Mouse (Mus musculus): ENCODE data around the gene Zfp988. TPM values are rescaled to one million over a fixed set of nuclear protein-coding genes. Genes with fewer than 3 reads are reported as not detected.
"Not testable (repeated sequence)": the region's sequence is repeated elsewhere in the genome, so short reads cannot be mapped to it uniquely, and the experiment has no call there.

Zfp988 gene
- polyA plus RNA-seq (2011; ENCODE audit: insufficient read depth, insufficient read length, low read depth, missing spikeins) = 19.4 and 25.2 TPM in 2 replicates

DNA sequence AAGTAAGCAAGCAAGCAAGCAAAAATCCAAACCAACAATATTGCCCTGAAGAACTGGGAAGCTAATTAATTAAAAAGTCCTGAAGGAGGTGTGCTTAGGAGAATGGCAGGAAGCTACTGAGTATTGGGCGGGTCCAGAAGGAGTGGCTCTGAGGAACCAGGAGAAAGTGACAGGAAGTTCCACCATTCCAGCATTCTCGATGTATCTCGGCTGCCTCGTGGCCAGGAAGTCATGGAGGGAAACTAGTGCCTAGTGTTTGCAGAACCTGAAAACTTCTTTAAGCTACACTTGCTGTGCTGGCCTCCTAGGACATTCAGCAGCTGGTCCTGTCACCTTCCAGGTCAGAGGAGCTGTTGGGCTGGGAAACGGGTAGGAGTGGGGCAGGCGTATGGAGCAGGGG, at the start of gene Zfp988:
Zfp988 (plus strand) TSS at position 239 of the 400 bp plus-strand sequence.
- not testable (repeated sequence) for H3K9ac ChIP-seq (ENCODE audit: low read depth, poor library complexity, severe bottlenecking); H3K27me3 ChIP-seq (ENCODE audit: control insufficient read depth, insufficient read depth, low read length, poor library complexity, severe bottlenecking); H3K4me1 ChIP-seq (ENCODE audit: control insufficient read depth, insufficient read depth, low read length); H3K27ac ChIP-seq (ENCODE audit: insufficient read depth, low read length); H3K9me3 ChIP-seq (replicated peaks; ENCODE audit: control insufficient read depth, insufficient read depth, low read length, poor library complexity, severe bottlenecking); H3K36me3 ChIP-seq (ENCODE audit: control insufficient read depth, insufficient read depth, low read length, poor library complexity, severe bottlenecking)
- 0 out of 2 replicates have a peak within 1 kb of the TSS, but pooled peaks have one; percentile 1 for H3K4me3 ChIP-seq (ENCODE audit: low read depth, low read length)

DNA sequence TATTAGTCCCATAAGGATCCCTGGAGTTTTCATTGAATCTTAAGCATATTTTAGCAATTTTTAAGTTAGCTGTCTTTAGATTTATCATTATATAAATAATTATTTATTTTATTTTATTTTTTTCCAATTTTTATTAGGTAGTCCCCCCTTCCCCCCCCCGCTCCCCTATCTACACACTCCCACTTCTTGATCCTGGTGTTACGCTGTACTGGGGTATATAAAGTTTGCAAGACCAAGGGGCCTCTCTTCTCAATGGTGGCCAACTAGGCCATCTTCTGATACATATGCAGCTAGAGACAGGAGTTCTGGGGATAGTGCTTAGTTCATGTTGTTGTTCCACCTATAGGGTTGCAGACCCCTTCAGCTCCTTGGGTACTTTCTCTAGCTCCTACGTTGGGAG, 42.8 kb upstream of the Zfp988 start:
- H3K9me3 ChIP-seq (replicated peaks; ENCODE audit: control insufficient read depth, insufficient read depth, low read length, poor library complexity, severe bottlenecking); H3K4me1 ChIP-seq (ENCODE audit: control insufficient read depth, insufficient read depth, low read length); H3K27ac ChIP-seq (ENCODE audit: insufficient read depth, low read length); H3K4me3 ChIP-seq (ENCODE audit: low read depth, low read length); H3K9ac ChIP-seq (ENCODE audit: low read depth, poor library complexity, severe bottlenecking); H3K36me3 ChIP-seq (ENCODE audit: control insufficient read depth, insufficient read depth, low read length, poor library complexity, severe bottlenecking); H3K27me3 ChIP-seq (ENCODE audit: control insufficient read depth, insufficient read depth, low read length, poor library complexity, severe bottlenecking): not testable (repeated sequence)

DNA sequence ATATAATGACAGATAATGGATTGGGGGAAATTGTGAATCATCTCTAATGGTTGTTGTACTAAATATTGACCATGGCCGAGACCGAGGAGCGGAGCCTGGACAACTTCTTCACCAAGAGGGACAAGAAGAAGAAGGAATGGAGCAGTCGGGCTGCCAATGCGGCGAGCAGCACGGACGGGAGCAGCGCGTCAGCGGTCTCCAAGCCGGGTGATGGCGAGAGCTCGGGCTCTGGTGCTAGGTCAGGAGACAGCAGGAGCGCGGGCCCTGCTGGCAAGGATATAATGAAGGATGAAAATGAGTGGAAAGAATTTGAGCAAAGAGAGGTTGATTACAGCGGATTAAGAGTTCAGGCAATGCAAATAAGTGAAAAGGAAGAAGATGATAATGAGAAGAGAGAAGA, 38.2 kb upstream of the Zfp988 start:
- H3K9ac ChIP-seq (ENCODE audit: low read depth, poor library complexity, severe bottlenecking); H3K4me1 ChIP-seq (ENCODE audit: control insufficient read depth, insufficient read depth, low read length); H3K27ac ChIP-seq (ENCODE audit: insufficient read depth, low read length); H3K27me3 ChIP-seq (ENCODE audit: control insufficient read depth, insufficient read depth, low read length, poor library complexity, severe bottlenecking); H3K4me3 ChIP-seq (ENCODE audit: low read depth, low read length); H3K36me3 ChIP-seq (ENCODE audit: control insufficient read depth, insufficient read depth, low read length, poor library complexity, severe bottlenecking): not testable (repeated sequence)
- H3K9me3 ChIP-seq (replicated peaks; ENCODE audit: control insufficient read depth, insufficient read depth, low read length, poor library complexity, severe bottlenecking) = peaks cover 15% of the 10 kb centered on the region

DNA sequence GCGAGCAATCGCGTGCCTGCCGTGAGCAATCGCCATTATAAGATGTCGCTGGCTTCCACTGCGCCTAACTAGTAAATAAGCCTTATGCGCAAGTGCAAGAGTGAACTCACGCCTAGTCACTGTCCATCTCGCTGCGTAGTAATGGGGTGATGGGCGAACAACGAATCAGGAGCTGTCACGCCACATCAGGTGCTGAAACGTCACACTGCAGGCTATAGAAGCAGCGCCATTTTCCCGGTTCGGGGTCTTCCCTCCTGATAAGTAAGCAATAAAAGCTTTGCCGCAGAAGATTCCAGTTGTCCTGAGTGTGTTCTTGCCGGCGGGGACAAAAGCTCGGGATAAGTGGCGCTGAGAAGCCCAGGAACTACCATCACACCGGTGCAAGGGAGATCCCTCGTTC, 36.7 kb upstream of the Zfp988 start:
- H3K4me3 ChIP-seq (ENCODE audit: low read depth, low read length); H3K27ac ChIP-seq (ENCODE audit: insufficient read depth, low read length); H3K4me1 ChIP-seq (ENCODE audit: control insufficient read depth, insufficient read depth, low read length); H3K9ac ChIP-seq (ENCODE audit: low read depth, poor library complexity, severe bottlenecking); H3K27me3 ChIP-seq (ENCODE audit: control insufficient read depth, insufficient read depth, low read length, poor library complexity, severe bottlenecking); H3K36me3 ChIP-seq (ENCODE audit: control insufficient read depth, insufficient read depth, low read length, poor library complexity, severe bottlenecking): not testable (repeated sequence)
- peaks cover 20% of the 10 kb centered on the region for H3K9me3 ChIP-seq (replicated peaks; ENCODE audit: control insufficient read depth, insufficient read depth, low read length, poor library complexity, severe bottlenecking)

DNA sequence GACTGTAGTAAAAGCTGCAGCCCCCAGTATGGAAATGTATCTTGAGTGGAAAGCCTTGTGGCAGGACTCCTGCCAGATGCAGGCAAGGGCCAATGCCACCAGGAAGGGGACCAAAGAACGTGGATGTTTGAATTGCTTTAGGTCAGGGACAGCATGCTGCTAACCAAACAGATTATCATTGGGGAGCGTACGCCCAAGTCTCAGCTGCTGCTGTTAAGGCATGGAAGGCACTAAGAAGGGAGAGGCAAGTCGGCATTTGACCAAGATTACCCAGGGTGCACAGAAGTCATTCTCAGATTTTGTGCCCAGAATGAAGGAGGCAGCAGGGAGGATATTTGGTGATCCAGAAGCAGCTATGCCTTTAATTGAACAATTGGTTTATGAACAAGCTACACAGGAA, 35.4 kb upstream of the Zfp988 start:
- H3K36me3 ChIP-seq (ENCODE audit: control insufficient read depth, insufficient read depth, low read length, poor library complexity, severe bottlenecking); H3K27me3 ChIP-seq (ENCODE audit: control insufficient read depth, insufficient read depth, low read length, poor library complexity, severe bottlenecking); H3K4me1 ChIP-seq (ENCODE audit: control insufficient read depth, insufficient read depth, low read length); H3K9ac ChIP-seq (ENCODE audit: low read depth, poor library complexity, severe bottlenecking); H3K27ac ChIP-seq (ENCODE audit: insufficient read depth, low read length); H3K4me3 ChIP-seq (ENCODE audit: low read depth, low read length): not testable (repeated sequence)
- peaks cover 25% of the 10 kb centered on the region for H3K9me3 ChIP-seq (replicated peaks; ENCODE audit: control insufficient read depth, insufficient read depth, low read length, poor library complexity, severe bottlenecking)

DNA sequence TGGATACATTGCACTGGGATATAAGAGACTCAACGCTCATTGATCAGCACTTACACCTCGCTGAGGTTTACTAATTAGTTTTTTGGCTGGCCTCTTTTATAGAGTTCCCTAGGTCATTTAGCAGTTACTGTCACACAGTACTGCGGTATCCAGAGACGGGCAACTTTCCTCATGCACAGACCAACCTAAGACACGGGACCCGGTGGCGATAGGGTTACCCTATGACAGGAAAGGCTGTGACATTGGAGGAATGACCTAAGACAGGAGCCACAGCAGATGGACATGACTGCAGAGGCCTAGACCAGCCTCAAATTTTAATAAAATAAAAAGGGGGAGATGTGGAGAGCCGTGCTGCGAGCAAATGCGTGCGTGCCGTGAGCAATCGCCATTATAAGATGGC, 33.9 kb upstream of the Zfp988 start:
- H3K4me3 ChIP-seq (ENCODE audit: low read depth, low read length); H3K27me3 ChIP-seq (ENCODE audit: control insufficient read depth, insufficient read depth, low read length, poor library complexity, severe bottlenecking); H3K27ac ChIP-seq (ENCODE audit: insufficient read depth, low read length); H3K36me3 ChIP-seq (ENCODE audit: control insufficient read depth, insufficient read depth, low read length, poor library complexity, severe bottlenecking); H3K4me1 ChIP-seq (ENCODE audit: control insufficient read depth, insufficient read depth, low read length); H3K9ac ChIP-seq (ENCODE audit: low read depth, poor library complexity, severe bottlenecking): not testable (repeated sequence)
- H3K9me3 ChIP-seq (replicated peaks; ENCODE audit: control insufficient read depth, insufficient read depth, low read length, poor library complexity, severe bottlenecking) = peaks cover 25% of the 10 kb centered on the region

DNA sequence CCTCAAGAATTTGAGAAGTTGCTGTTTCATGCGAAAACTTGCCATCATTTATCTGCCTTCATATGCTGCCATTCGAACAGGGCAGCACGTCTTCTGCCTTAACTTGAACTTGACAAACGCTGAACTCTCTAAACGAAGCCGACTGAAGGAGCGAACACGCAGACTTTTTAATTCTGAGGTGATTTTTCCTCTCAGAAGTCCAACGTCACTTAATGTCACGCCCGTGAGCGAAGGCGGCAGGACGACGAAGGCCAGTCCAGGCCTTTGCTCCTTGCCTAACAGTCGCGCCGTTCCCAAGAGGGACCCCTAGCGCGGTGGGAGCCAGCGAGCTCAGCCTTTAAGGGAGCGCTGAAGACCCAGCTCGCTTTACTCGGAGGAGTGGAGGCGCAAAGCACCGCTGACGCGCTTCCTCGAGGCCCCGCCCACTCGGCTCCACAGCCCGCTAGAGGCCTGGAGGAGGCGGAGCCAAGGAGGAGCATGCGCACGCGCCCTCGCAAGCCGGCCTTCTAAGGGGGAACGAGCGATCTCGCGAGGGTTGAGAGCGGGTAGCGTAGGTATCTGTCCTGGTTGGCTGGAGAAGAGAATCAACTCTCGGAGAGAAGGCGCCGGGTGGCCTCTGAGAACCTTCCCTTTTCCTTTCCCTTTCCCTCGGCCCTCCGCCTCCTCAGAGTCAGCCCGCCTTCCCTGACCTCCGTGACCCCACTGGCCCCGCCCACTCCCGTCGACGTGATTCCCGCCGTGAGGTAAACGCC, 30.3 kb upstream of the Zfp988 start:
- not testable (repeated sequence) for H3K27me3 ChIP-seq (ENCODE audit: control insufficient read depth, insufficient read depth, low read length, poor library complexity, severe bottlenecking); H3K4me1 ChIP-seq (ENCODE audit: control insufficient read depth, insufficient read depth, low read length); H3K36me3 ChIP-seq (ENCODE audit: control insufficient read depth, insufficient read depth, low read length, poor library complexity, severe bottlenecking)
- peak overlapping the region; percentile 90 for H3K9ac ChIP-seq (ENCODE audit: low read depth, poor library complexity, severe bottlenecking)
- peaks cover 20% of the 10 kb centered on the region for H3K9me3 ChIP-seq (replicated peaks; ENCODE audit: control insufficient read depth, insufficient read depth, low read length, poor library complexity, severe bottlenecking)
- peak overlapping the region; percentile 66 for H3K4me3 ChIP-seq (ENCODE audit: low read depth, low read length)
- peak overlapping the region; percentile 83 for H3K27ac ChIP-seq (ENCODE audit: insufficient read depth, low read length)

DNA sequence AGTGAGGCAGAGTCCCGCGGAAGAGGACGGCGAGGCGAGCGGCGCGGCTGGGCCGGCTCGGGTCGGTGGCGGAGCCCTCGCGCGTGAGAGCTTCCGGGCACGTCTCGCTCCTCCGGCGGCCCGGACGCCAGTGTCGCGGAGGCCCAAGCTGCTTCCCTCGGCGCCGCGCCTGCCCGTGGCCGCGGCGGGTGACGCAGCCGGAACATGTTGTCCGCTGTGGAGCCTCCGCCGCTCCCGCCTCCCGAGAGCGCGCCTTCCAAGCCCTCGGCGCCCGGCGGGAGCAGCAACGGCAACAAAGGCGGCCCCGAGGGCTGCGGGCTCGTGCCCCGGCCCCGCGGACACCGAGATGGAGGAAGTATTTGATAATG, 29.7 kb upstream of the Zfp988 start:
- not testable (repeated sequence) for H3K4me1 ChIP-seq (ENCODE audit: control insufficient read depth, insufficient read depth, low read length); H3K36me3 ChIP-seq (ENCODE audit: control insufficient read depth, insufficient read depth, low read length, poor library complexity, severe bottlenecking); H3K27me3 ChIP-seq (ENCODE audit: control insufficient read depth, insufficient read depth, low read length, poor library complexity, severe bottlenecking)
- H3K27ac ChIP-seq (ENCODE audit: insufficient read depth, low read length) = peak overlapping the region; percentile 83
- H3K4me3 ChIP-seq (ENCODE audit: low read depth, low read length) = peak overlapping the region; percentile 66
- peaks cover 18% of the 10 kb centered on the region for H3K9me3 ChIP-seq (replicated peaks; ENCODE audit: control insufficient read depth, insufficient read depth, low read length, poor library complexity, severe bottlenecking)
- peak overlapping the region; percentile 90 for H3K9ac ChIP-seq (ENCODE audit: low read depth, poor library complexity, severe bottlenecking)

DNA sequence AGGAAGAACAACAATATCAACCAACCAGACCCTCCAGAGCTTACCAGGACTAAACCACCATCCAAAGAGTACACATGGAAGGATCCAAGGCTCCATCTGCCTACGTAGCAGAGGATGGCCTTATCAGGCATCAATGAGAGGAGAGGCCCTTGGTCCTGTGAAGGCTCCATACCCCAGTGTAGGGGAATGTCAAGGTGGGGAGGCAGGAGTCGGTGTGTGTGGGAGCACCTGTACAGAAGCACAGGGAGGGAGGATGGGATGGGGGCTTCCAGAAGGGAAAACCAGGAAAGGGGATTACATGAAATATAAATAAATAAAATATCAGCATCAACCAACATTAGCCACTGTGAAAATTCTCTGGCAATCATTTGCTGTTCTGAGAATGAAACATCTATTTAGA, 25.1 kb upstream of the Zfp988 start:
- not testable (repeated sequence) for H3K9me3 ChIP-seq (replicated peaks; ENCODE audit: control insufficient read depth, insufficient read depth, low read length, poor library complexity, severe bottlenecking); H3K27ac ChIP-seq (ENCODE audit: insufficient read depth, low read length); H3K9ac ChIP-seq (ENCODE audit: low read depth, poor library complexity, severe bottlenecking); H3K27me3 ChIP-seq (ENCODE audit: control insufficient read depth, insufficient read depth, low read length, poor library complexity, severe bottlenecking); H3K4me3 ChIP-seq (ENCODE audit: low read depth, low read length); H3K4me1 ChIP-seq (ENCODE audit: control insufficient read depth, insufficient read depth, low read length); H3K36me3 ChIP-seq (ENCODE audit: control insufficient read depth, insufficient read depth, low read length, poor library complexity, severe bottlenecking)

DNA sequence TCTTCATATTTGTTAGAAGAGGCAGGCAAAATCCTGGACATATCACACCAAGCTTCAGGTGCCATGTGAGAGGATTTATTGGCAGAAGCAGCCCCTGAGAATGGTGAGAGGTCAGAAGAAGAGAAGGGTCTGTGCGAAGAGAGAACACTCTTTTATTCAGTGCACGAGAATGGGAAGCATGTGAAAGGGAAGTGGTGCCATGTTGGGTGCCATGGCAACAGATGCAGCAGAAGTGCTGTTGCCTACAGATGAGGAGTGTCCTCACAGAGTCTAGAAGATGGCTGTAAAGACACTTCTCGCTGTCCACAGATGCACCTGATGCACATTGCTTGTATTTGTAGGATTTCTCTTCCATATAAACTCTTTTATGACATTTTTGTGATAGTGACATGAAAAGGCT, 6.9 kb upstream of the Zfp988 start:
- not testable (repeated sequence) for H3K4me1 ChIP-seq (ENCODE audit: control insufficient read depth, insufficient read depth, low read length); H3K27ac ChIP-seq (ENCODE audit: insufficient read depth, low read length); H3K36me3 ChIP-seq (ENCODE audit: control insufficient read depth, insufficient read depth, low read length, poor library complexity, severe bottlenecking); H3K4me3 ChIP-seq (ENCODE audit: low read depth, low read length); H3K27me3 ChIP-seq (ENCODE audit: control insufficient read depth, insufficient read depth, low read length, poor library complexity, severe bottlenecking); H3K9me3 ChIP-seq (replicated peaks; ENCODE audit: control insufficient read depth, insufficient read depth, low read length, poor library complexity, severe bottlenecking); H3K9ac ChIP-seq (ENCODE audit: low read depth, poor library complexity, severe bottlenecking)
